Mouse (Mus musculus): ENCODE measurements around the gene Pla2g2f. TPM values are rescaled to one million over a fixed set of nuclear protein-coding genes. Genes with fewer than 3 reads are reported as not detected.
A peak's percentile ranks its signal among the peaks of the same experiment; 100 is the strongest.

The Pla2g2f gene
- polyA plus RNA-seq, 1 experiment from 2014 or later = 1.5 TPM

DNA sequence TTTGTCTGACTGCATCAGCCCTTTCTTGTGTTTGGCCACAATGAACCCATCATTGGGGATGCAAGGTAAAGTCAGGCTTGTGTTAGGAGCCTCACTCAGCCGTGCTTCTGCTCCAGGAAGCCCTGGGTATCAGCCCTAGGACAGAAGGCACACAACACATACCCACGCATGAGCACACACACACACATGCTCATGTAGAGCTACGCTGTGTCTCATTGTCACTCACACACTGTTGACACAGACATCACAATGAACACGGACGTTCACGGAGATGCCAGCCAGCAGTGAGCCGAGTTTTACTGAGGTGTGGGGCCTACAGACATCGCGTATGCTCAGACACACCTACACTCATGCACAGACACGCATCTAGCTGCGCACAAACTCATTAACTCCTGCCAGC is 1.4 kb downstream of the Pla2g2f start:
- H3K27ac ChIP-seq = no peak overlapping the region; the same call in 1 of the 2 replicates
- H3K9me3 ChIP-seq = peaks cover 5% of the 10 kb centered on the region; the same call in 1 of the 2 replicates
- no peak overlapping the region for H3K4me3 ChIP-seq
- no peaks in the 10 kb centered on the region for H3K4me1 ChIP-seq
- H3K27me3 ChIP-seq = no peaks in the 10 kb centered on the region
- no peak for ATAC-seq (ENCODE audit: insufficient number of reproducible peaks, insufficient read depth, low FRiP score, low TSS enrichment, low read depth)
- H3K4me2 ChIP-seq = no peak overlapping the region
- H3K36me3 ChIP-seq = no peaks in the 10 kb centered on the region
- WGBS = 72% methylated on average over 11 of the region's 11 CpGs
- no peak overlapping the region for H3K9ac ChIP-seq

DNA sequence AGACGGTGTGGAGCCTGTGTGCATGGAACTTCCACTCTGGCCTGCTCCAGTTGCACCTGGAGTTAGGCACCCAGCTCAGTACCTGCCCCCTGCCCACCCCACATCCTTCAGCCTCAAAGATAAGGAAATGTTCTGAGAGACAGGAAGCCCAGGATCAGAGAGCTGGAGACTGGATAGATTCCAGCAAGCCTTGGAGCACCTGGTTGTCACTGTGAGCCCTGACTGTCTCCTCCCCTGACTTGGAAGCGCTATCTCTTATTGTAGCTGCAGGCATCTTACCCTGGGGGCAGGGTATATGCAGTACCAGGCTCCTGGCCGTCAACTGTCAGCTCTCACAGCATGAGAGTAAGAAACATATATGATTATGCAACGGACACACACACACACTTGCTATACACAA is 2.0 kb downstream of the Pla2g2f start:
- Histone ChIP-seq H3K9ac (no peak overlapping the region), H3K9me3 (peaks cover 5% of the 10 kb centered on the region; the same call in 1 of the 2 replicates), H3K4me3 (no peak overlapping the region), H3K4me1 (no peaks in the 10 kb centered on the region), H3K27ac (0 out of 2 replicates have a peak overlapping the region, but pooled peaks have one; percentile 22), H3K36me3 (no peaks in the 10 kb centered on the region), H3K27me3 (no peaks in the 10 kb centered on the region), H3K4me2 (no peak overlapping the region)
- WGBS = 62% methylated on average over 4 of the region's 4 CpGs
- ATAC-seq (ENCODE audit: insufficient number of reproducible peaks, insufficient read depth, low FRiP score, low TSS enrichment, low read depth) = no peak

DNA sequence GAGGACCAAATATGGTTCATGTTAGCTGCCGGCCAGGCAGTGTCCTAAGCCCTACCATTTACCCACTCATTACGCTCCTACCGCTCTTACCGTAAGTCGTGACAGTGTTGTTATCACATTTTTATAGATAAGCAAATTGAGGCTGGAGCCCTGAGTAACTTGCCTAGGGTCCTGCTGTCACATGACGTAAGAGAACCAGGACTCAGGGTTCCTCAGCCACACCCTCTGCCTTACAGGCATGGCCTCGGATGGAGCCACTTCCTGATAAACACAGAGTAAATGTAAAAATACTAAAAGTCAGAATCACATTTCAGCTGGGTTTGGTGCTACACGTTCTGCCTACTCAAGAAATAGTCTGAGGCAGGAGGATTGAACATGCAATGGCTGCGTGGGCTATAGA is 3.0 kb downstream of the Pla2g2f start:
- no peak overlapping the region for H3K4me2 ChIP-seq
- H3K27ac ChIP-seq = no peak overlapping the region
- H3K9me3 ChIP-seq = peaks cover 5% of the 10 kb centered on the region; the same call in 1 of the 2 replicates
- no peaks in the 10 kb centered on the region for H3K36me3 ChIP-seq
- H3K4me3 ChIP-seq = no peak overlapping the region
- 77% methylated on average over 9 of the region's 9 CpGs for WGBS
- no peaks in the 10 kb centered on the region for H3K27me3 ChIP-seq
- no peak overlapping the region for H3K9ac ChIP-seq
- no peaks in the 10 kb centered on the region for H3K4me1 ChIP-seq
- no peak for ATAC-seq (ENCODE audit: insufficient number of reproducible peaks, insufficient read depth, low FRiP score, low TSS enrichment, low read depth)

DNA sequence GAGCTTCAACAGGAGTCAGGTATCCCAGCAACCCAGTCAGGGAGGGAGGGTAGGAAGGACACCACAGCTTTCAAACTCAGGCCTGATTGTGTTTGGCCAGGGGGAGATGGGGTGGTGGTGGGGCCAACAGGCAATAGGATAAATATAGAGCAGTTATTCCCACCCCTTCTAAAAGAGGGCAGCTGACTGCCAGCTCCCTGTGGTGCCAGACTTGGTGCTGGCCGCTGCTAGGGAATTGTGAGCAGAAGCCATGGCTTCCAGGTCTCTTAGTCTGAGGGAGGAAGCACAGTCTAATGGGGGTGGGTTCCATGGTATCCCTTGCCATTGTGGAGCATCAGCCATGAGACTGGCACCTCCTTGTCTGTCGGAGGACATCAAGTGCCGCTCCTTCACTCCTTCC is 3.8 kb downstream of the Pla2g2f start:
- Histone ChIP-seq H3K4me2 (no peak overlapping the region), H3K9ac (no peak overlapping the region), H3K27me3 (no peaks in the 10 kb centered on the region), H3K36me3 (no peaks in the 10 kb centered on the region), H3K4me1 (no peaks in the 10 kb centered on the region), H3K27ac (no peak overlapping the region), H3K9me3 (peaks cover 5% of the 10 kb centered on the region; the same call in 1 of the 2 replicates), H3K4me3 (no peak overlapping the region)
- no peak for ATAC-seq (ENCODE audit: insufficient number of reproducible peaks, insufficient read depth, low FRiP score, low TSS enrichment, low read depth)
- 82% methylated on average over 3 of the region's 3 CpGs for WGBS

DNA sequence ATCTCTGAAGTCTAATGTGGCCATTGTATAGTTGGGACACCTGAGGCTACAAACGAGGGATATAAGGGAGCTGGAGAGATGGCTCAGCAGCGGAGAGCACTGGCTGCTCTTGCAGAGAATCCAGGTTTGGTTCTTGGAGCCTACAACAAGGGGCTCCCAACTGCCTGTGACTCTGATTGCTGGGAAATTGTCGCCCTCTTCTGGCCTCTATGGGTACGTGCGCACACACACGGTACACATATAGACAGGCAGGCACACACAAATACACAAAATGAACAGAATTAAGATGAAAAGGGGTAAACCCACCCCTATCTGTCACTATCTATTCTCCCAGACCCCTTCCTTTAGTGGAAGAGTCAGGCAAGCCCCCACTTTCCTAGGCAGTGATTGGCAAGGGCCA is 4.8 kb downstream of the Pla2g2f start:
- Histone ChIP-seq H3K9ac (no peak overlapping the region), H3K36me3 (no peaks in the 10 kb centered on the region), H3K27ac (no peak overlapping the region), H3K4me3 (no peak overlapping the region), H3K9me3 (peaks cover 5% of the 10 kb centered on the region; the same call in 1 of the 2 replicates), H3K4me2 (no peak overlapping the region), H3K4me1 (no peaks in the 10 kb centered on the region), H3K27me3 (no peaks in the 10 kb centered on the region; the same call in 1 of the 2 replicates)
- no peak for ATAC-seq (ENCODE audit: insufficient number of reproducible peaks, insufficient read depth, low FRiP score, low TSS enrichment, low read depth)
- WGBS = 89% methylated on average over 6 of the region's 6 CpGs

DNA sequence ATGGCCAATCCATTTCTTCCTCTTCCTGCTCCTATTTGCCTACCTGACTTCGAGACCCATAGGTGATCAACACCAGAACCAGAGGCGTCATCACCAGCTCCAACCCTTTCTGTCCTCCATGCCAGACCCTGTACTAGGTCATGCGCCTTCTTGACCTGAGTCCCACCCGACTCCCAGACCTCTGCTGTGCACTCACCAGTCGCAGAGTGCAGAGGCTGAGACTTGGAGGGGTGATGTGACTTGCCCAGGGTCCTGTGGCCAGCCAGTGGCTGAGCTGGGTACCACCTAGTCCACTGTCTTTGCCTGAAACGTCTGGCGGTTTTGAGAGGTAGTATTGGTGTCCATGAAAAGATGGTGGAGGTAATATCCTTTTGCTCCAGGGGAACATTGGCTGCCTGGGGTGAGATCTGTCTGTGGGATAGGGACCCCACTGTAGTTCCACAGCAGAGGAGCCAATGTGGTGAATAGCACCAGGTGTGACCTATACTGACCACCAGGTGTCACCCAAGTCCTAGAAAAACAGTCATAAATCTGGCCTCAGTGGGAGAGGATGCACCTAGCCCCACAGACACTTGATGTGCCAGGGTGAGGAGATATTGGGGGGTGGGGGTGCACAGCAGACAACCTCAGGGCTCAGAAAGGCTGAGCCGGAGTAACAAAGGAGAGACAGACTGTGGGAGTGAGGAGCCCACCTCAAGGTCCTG is 8.9 kb downstream of the Pla2g2f start:
- no peaks in the 10 kb centered on the region; the same call in 1 of the 2 replicates for H3K27me3 ChIP-seq
- H3K4me1 ChIP-seq = peaks cover 8% of the 10 kb centered on the region; the same call in 1 of the 2 replicates
- H3K27ac ChIP-seq = no peak overlapping the region
- ATAC-seq (ENCODE audit: insufficient number of reproducible peaks, insufficient read depth, low FRiP score, low TSS enrichment, low read depth) = no peak
- no peaks in the 10 kb centered on the region for H3K36me3 ChIP-seq
- H3K4me3 ChIP-seq = no peak overlapping the region
- H3K9me3 ChIP-seq = peaks cover 5% of the 10 kb centered on the region; the same call in 1 of the 2 replicates
- H3K9ac ChIP-seq = no peak overlapping the region
- WGBS = 46% methylated on average over 8 of the region's 8 CpGs
- H3K4me2 ChIP-seq = no peak overlapping the region

DNA sequence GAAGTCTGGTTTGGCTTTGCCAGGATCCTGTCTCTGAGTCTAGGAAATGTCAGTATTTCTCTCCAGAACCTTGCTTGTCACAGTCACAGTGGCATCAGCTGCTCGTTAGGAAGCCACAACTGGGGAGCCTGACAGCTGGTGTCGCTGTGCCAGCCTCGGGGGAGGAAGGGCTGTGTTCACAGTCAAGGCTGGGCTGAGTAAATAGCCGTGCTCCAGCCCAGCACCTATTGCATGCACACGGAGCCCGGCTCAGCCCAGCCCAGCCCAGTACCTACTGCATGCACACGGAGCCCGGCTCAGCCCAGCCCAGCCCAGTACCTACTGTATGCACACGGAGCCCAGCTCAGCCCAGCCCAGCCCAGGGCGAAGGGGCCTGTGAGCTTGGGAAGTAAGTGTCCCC is 9.6 kb downstream of the Pla2g2f start:
- 63% methylated on average over 10 of the region's 10 CpGs for WGBS
- Histone ChIP-seq H3K9me3 (peaks cover 5% of the 10 kb centered on the region; the same call in 1 of the 2 replicates), H3K4me2 (no peak overlapping the region), H3K4me1 (peaks cover 8% of the 10 kb centered on the region; the same call in 1 of the 2 replicates), H3K9ac (no peak overlapping the region), H3K36me3 (no peaks in the 10 kb centered on the region), H3K4me3 (no peak overlapping the region), H3K27ac (no peak overlapping the region), H3K27me3 (no peaks in the 10 kb centered on the region; the same call in 1 of the 2 replicates)
- ATAC-seq (ENCODE audit: insufficient number of reproducible peaks, insufficient read depth, low FRiP score, low TSS enrichment, low read depth) = no peak; the same call in 1 of the 2 replicates

DNA sequence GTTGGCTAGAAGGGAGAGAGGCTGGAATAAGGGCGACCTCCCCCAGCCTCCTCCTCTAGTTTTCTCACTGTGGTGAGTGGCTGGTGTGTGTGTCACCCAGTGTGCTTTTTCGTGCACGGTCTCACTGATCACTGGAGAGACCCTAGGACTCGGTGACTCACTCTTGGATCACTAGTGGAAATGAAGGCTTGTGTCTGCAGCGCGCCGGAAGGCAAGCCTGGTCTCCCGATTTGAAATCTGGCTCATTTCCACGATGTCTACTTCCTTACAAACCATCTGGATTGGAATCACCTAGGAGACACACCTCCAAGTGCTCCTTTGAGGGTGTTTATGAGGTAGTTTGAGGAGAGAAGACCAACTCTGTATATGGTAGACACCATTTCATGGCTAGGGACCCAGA is 10.6 kb downstream of the Pla2g2f start:
- Histone ChIP-seq H3K9me3 (no peaks in the 10 kb centered on the region), H3K9ac (no peak overlapping the region), H3K27me3 (no peaks in the 10 kb centered on the region; the same call in 1 of the 2 replicates), H3K36me3 (no peaks in the 10 kb centered on the region), H3K4me2 (no peak overlapping the region), H3K27ac (no peak overlapping the region), H3K4me3 (no peak overlapping the region), H3K4me1 (peaks cover 8% of the 10 kb centered on the region; the same call in 1 of the 2 replicates)
- WGBS = 91% methylated on average over 9 of the region's 9 CpGs
- ATAC-seq (ENCODE audit: insufficient number of reproducible peaks, insufficient read depth, low FRiP score, low TSS enrichment, low read depth) = no peak

DNA sequence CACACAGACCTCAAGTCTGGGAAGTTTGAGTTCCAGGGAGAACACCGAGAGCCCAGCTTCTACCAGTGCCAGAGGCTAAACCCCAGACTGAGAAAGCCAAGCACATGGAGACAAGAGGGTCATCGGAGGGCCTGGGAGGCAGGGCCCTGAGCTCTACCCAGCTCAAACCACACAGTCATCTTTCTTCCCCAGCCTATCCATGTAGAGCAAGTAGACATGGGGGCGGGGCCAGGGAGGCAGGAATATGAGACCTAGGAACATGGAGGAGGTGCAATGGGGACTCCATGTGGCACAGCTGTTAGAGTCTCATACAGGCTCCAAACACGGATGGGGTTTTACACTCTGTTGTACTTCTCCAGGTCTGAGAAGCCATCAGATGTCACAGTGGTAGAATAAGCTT is 11.5 kb downstream of the Pla2g2f start:
- Histone ChIP-seq H3K4me2 (no peak overlapping the region), H3K4me1 (peaks cover 8% of the 10 kb centered on the region; the same call in 1 of the 2 replicates), H3K27ac (no peak overlapping the region), H3K4me3 (no peak overlapping the region), H3K9me3 (no peaks in the 10 kb centered on the region), H3K9ac (no peak overlapping the region), H3K36me3 (no peaks in the 10 kb centered on the region), H3K27me3 (no peaks in the 10 kb centered on the region; the same call in 1 of the 2 replicates)
- no peak for ATAC-seq (ENCODE audit: insufficient number of reproducible peaks, insufficient read depth, low FRiP score, low TSS enrichment, low read depth)
- 48% methylated on average over 4 of the region's 4 CpGs for WGBS

DNA sequence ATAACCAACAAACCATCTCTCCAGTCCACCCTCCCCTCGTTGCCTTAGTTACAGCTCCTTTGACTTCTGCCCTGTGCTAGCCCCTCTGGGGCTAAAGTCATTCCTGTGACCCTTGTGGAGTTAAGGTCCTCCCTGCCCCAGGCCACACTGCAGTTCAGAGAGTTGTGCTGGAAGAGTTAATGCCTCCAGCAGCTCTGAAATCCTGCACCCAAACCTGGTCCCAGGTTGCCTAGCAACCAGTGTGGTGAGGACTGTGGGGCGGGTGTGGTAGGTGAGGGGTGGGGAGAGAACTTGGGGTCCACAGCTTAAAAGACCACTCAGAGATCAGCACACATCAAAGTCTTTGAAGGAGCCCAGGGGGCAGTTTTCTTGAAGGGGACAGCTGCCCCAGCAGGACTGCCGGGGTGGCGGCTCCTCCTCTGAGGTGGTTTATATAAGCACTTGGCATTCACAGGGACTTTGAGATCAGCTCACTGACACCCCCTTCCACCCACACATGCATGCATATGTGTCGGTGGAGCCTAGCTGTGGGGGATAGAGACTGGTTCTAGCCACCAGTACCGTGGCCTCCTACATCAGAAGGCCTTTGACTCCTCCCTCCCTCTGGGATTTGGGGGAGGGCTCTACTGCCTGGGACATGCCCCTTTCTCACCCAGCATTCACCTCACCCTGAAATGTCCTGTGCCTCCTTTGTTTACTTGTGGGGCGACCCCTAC is 18.1 kb downstream of the Pla2g2f start:
- H3K4me2 ChIP-seq = no peak overlapping the region
- no peak for ATAC-seq (ENCODE audit: insufficient number of reproducible peaks, insufficient read depth, low FRiP score, low TSS enrichment, low read depth)
- no peaks in the 10 kb centered on the region for H3K27me3 ChIP-seq
- peaks cover 22% of the 10 kb centered on the region for H3K4me1 ChIP-seq
- H3K9ac ChIP-seq = no peak overlapping the region
- no peaks in the 10 kb centered on the region for H3K9me3 ChIP-seq
- H3K36me3 ChIP-seq = no peaks in the 10 kb centered on the region
- no peak overlapping the region for H3K4me3 ChIP-seq
- H3K27ac ChIP-seq = no peak overlapping the region
- WGBS = 17% methylated on average over 7 of the region's 7 CpGs

DNA sequence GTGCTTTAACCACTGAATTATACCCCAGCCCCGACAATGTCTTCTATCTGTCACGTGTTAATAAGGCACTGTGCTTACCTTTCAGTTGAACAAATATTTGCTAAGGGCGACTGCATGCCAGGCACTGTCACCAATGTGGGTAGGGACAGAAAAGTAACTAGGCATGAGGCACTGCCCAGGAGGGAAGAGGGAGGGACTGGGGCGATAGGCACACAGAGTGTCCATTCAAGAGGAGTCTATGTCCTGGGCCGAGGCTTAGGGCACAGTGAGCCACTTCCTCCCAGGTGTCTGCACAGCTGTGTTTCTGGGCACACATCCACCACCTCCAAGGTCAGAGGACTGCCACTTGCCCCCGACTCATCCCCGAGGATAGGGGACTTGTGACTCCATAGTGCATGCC is 20.4 kb downstream of the Pla2g2f start, which contains the start of gene Ubxn10:
TSS of gene Ubxn10 (minus strand) at position 137 of the 400 bp plus-strand sequence.
- no peak for ATAC-seq (ENCODE audit: insufficient number of reproducible peaks, insufficient read depth, low FRiP score, low TSS enrichment, low read depth)
- peaks cover 22% of the 10 kb centered on the region for H3K4me1 ChIP-seq
- H3K27me3 ChIP-seq = no peaks in the 10 kb centered on the region
- 53% methylated on average over 7 of the region's 7 CpGs for WGBS
- no peaks in the 10 kb centered on the region for H3K36me3 ChIP-seq
- no peak within 1 kb of the TSS for H3K27ac ChIP-seq
- H3K4me3 ChIP-seq = no peak within 1 kb of the TSS
- 0 out of 2 replicates have a peak, but pooled peaks cover 5% of the 10 kb centered on the region for H3K9me3 ChIP-seq
- H3K4me2 ChIP-seq = no peak within 1 kb of the TSS
- H3K9ac ChIP-seq = 0 out of 2 replicates have a peak within 1 kb of the TSS, but pooled peaks have one; percentile 4
